Mouse (Mus musculus) frontal cortex, adult (tissue): ENCODE measurements around the gene Tbp.
A peak's percentile ranks its signal among the peaks of the same experiment; 100 is the strongest.
"Not testable (repeated sequence)": the region's sequence is repeated elsewhere in the genome, so short reads cannot be mapped to it uniquely, and the experiment has no call there.

Experiments used
- ATAC-seq: cut with Nextera tagmentation; 2 replicates; pipeline ENCODE4 v1.9.2; 2017; ENCODE audit warnings: mild to moderate bottlenecking, moderate library complexity, mixed read lengths; ENCODE audit not compliant: low TSS enrichment

The Tbp gene

DNA sequence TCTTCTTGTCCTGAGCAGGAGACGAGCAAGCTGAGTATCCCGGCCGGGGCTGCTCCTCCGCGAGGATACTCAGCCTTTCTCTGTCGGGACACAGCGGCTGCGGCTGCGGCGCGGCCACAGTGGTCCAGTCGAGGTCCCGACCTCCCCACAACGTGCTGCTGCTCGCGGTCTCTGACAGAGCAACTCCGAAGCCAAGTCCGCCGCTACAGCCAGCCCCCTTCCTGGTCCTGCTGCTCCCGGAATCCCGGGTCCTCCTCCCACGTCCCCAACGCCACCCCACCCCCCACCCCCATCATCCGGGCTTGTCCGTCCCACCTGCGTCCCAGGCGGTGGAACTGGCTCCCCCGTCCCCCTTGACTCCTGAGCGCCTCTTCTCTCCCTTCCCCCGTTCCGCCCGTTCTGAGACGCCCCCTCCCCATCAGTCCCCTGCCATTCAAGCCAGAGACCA is 36.8 kb downstream of the Tbp start:
- no peak for ATAC-seq

DNA sequence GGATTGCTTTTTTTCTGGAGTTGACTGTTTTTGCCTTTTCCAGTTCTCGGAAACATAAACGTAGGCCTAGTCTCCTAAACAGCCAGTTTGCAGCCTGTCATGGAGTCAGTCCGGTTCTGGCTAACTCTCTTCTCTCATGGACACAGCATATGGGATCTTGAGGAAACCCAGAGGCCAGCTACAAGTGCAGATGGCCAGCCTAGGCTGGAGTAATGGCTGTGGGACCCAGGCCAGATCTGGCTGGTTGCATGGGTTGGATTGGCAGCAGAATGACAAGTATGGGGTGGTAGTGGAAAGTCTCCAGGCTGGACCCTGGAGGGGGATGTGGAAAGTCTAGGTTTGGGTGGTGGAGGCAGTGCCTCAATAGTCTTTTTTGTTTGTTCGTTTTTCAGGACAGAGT is 40.6 kb downstream of the Tbp start:
- no peak for ATAC-seq

DNA sequence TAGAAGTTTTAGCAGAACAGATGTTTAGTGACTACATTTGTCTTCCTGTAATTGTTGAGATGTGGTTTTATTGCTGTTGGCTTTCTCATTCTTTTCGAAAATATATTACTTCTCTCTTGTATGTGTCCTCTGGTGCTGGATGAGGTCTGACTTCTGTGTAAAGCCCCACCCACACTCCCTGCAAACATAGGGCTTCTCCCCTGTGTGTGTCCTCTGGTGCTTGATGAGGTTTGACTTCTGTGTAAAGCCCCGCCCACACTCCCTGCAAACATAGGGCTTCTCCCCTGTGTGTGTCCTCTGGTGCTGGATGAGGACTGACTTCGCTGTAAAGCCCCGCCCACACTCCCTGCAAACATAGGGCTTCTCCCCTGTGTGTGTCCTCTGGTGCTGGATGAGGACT is 44.2 kb downstream of the Tbp start:
- ATAC-seq, result not testable (repeated sequence)

DNA sequence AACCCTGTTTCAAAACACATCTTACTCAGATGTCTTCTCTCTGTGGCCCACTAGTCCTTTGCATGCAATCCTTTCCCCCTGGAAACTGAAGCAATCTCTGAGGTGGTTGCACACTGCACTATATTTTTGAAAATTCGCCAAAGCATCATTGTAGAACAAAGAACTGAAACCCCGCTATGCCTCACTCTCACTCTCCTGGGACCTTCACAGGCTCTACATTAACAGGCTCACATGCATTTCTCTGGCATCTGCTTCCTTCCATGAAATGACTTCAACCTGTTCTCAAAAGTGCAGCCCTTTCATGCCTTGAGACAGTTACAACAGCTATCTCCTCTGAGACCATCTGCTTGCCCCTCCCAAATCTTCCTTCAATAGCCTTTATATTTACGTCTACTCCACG is 46.8 kb downstream of the Tbp start:
- no peak for ATAC-seq

- no peak for ATAC-seq
Measured at GRCm38 (mm10) chr17:15549713-15550112, 50.0 kb downstream of the Tbp start.

DNA sequence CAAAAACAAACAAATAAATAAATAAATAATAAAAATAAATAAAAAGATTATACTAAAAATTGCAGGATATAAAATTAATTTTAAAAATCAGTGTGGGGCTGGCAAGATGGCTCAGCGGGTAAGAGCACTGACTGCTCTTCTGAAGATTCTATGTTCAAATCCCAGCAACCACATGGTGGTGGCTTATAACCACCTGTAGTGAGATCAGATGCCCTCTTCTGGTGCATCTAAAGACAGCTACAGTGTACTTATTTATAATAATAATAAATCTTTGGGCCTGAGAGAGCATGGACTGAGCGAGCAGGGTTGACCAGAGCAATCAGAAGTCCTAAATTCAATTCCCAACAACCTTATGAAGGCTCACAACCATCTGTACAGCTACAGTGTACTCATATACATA is 60.3 kb downstream of the Tbp start:
- ATAC-seq, result no peak

- peak; percentile 100 for ATAC-seq
Measured at GRCm38 (mm10) chr17:15564014-15564927, 64.6 kb downstream of the Tbp start, which contains the start of gene Prdm9. TSS of gene Prdm9 (minus strand) at chr17:15564354.

DNA sequence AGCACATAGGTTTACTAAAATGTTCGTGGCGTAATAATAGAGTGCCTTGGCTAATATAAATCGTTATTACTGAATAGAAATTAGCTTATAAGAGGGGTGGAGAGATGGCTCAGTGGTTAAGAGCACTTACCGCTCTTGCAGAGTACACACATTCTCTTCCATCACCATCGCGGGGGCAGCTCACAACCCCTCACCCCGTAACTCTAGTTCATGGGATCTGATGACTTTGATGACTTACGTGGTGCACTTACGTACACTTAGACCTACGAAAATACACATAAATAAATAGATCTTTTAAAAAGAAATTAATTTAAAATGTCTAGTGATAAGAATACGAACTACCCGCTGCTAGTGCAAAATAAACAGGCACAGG is 65.2 kb downstream of the Tbp start:
- no peak for ATAC-seq

- no peak for ATAC-seq
Measured at GRCm38 (mm10) chr17:15566908-15567307, 67.2 kb downstream of the Tbp start.

GRCm38 (mm10) chr17:15575056-15575455 is 75.4 kb downstream of the Tbp start:
- no peak for ATAC-seq

DNA sequence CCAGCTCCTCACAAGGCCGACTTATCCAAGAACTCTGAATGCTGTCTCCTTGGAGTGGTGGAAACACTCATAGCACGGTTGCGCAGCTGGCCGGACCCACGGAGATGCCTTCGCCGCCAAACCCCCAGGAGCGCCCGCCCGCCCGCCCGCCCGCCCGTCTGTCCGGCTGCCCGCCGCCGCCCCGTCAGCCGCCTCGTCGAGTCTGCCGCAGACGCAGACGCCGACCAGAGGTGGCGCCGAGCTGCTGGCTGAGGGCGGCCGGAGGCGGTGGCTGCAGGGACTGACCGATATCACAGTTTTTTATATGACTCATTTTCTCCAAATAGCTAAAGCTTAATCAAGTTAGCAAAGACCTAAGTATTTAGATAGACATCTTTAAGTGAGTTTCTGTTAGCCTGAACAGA is 77.6 kb downstream of the Tbp start:
- no peak for ATAC-seq
